Mouse (Mus musculus) limb, embryonic 14.5 days (tissue): ENCODE results near the gene Serpind1. TPM values are rescaled to one million over a fixed set of nuclear protein-coding genes. Genes with fewer than 3 reads are reported as not detected.
A peak's percentile ranks its signal among the peaks of the same experiment; 100 is the strongest.

Experiments used
- ATAC-seq: fragments of 200-750 bp; cut with Nextera tagmentation; 2 replicates; pipeline ENCODE4 v1.8.0; 2017; ENCODE audit warnings: low read depth, moderate number of reproducible peaks, moderate TSS enrichment; ENCODE audit not compliant: low FRiP score
- DNase-seq: peaks from one replicate; pipeline ENCODE4 v3.0.0-alpha.2; 2015; ENCODE audit warnings: low spot score
- H3K27ac ChIP-seq: fragments of 300-500 bp; sonication (generic); replicated peaks from 2 replicates; pipeline ENCODE4 v1.5.1; 2014; ENCODE audit warnings: low read depth, mild to moderate bottlenecking, low read length, moderate library complexity, mixed read lengths
- H3K27me3 ChIP-seq: fragments of 300-500 bp; sonication (generic); 2 replicates; pipeline ENCODE4 v1.6.1; 2014; ENCODE audit warnings: low read length, mixed read lengths; ENCODE audit not compliant: control insufficient read depth, insufficient read depth
- H3K36me3 ChIP-seq: fragments of 300-500 bp; sonication (generic); 2 replicates; pipeline ENCODE4 v1.6.1; 2014; ENCODE audit warnings: mild to moderate bottlenecking, low read length, moderate library complexity, mixed read lengths; ENCODE audit not compliant: control insufficient read depth, insufficient read depth
- H3K4me1 ChIP-seq: fragments of 300-500 bp; sonication (generic); 2 replicates; pipeline ENCODE4 v1.6.1; 2014; ENCODE audit warnings: antibody characterized with exemption, low read length, mixed read lengths; ENCODE audit not compliant: control insufficient read depth, insufficient read depth
- H3K4me2 ChIP-seq: fragments of 300-500 bp; sonication (generic); replicated peaks from 2 replicates; pipeline ENCODE4 v1.6.1; 2014; ENCODE audit warnings: low read depth, mild to moderate bottlenecking, low read length, moderate library complexity; ENCODE audit not compliant: severe bottlenecking
- H3K4me3 ChIP-seq: fragments of 300-500 bp; sonication (generic); replicated peaks from 2 replicates; pipeline ENCODE4 v1.5.1; 2014; ENCODE audit warnings: low read length
- H3K9ac ChIP-seq: fragments of 300-500 bp; sonication (generic); 2 replicates; pipeline ENCODE4 v1.6.1; 2014; ENCODE audit warnings: mild to moderate bottlenecking, low read depth, low read length, moderate library complexity; ENCODE audit not compliant: severe bottlenecking
- H3K9me3 ChIP-seq: fragments of 300-500 bp; sonication (generic); 2 replicates; pipeline ENCODE4 v1.6.1; 2016; ENCODE audit warnings: low read length; ENCODE audit not compliant: control insufficient read depth
- POLR2A ChIP-seq: fragments of 200-500 bp; IDR thresholded peaks from 2 replicates; pipeline ENCODE4 v1.8.0; 2012; ENCODE audit warnings: inconsistent platforms, mild to moderate bottlenecking, moderate library complexity, borderline replicate concordance; ENCODE audit not compliant: insufficient read depth, insufficient read length; ENCODE audit errors: extremely low read depth
- WGBS: fragments of 180-500 bp; shearing (Covaris S2); extraction: QIAGEN DNeasy Blood & Tissue Kit; methylation state at CpG from one replicate; pipeline ENCODE4 v1.1.7; 2014; 5-methylcytosine and 5-hydroxymethylcytosine counted together
- polyA plus RNA-seq, 2 experiments: library from polyadenylated mRNA; depleted of rRNA in 1 of 2; stranded (reverse) in 1 of 2; unstranded in 1 of 2; fragments of >200 nt; fragmentation: Nextera tagmentation in 1 of 2; extraction: Ambion mirVana in 1 of 2; gene quantifications; 2 replicates each; pipeline versions ENCODE4 v1.2.1 to v1.2.3; 2012 to 2014

Gene Serpind1
- 0.43 and 0.51 TPM in 2 replicates for polyA plus RNA-seq (2012; rRNA removed)
- polyA plus RNA-seq (2014; fragmentation: Nextera tagmentation; extraction: Ambion mirVana), result 0.44 and 0.77 TPM in 2 replicates

- WGBS, result 81% methylated on average over 2 of the region's 2 CpGs
- Histone ChIP-seq H3K27me3 (no peaks in the 10 kb centered on the region), H3K4me3 (no peak within 1 kb of the TSS), H3K4me2 (no peak within 1 kb of the TSS), H3K9ac (no peak within 1 kb of the TSS), H3K4me1 (no peaks in the 10 kb centered on the region), H3K27ac (no peak within 1 kb of the TSS), H3K9me3 (no peaks in the 10 kb centered on the region), H3K36me3 (peaks cover 7% of the 10 kb centered on the region; the same call in 1 of the 2 replicates)
- TF ChIP-seq POLR2A, result no peak
- ATAC-seq, result no peak
- no peak for DNase-seq
These were observed at the start of gene Serpind1 for GRCm38 (mm10) chr16:17331116-17331515. Serpind1 (plus strand) TSS chr16:17331371.

- no peak overlapping the region for H3K4me3 ChIP-seq
- H3K4me1 ChIP-seq, result no peaks in the 10 kb centered on the region
- no peaks in the 10 kb centered on the region for H3K9me3 ChIP-seq
- no peak overlapping the region for H3K27ac ChIP-seq
- no peak overlapping the region for H3K9ac ChIP-seq
- no peak for DNase-seq
- ATAC-seq, result no peak
- TF ChIP-seq POLR2A, result no peak
- peaks cover 69% of the 10 kb centered on the region for H3K36me3 ChIP-seq
- H3K4me2 ChIP-seq, result no peak overlapping the region
- peaks cover 7% of the 10 kb centered on the region for H3K27me3 ChIP-seq
- 87% methylated on average over 6 of the region's 6 CpGs for WGBS
These were observed 48.0 kb upstream of the Serpind1 start for GRCm38 (mm10) chr16:17283151-17283550.

- H3K4me1 ChIP-seq, result no peaks in the 10 kb centered on the region
- H3K9ac ChIP-seq, result no peak overlapping the region
- H3K27ac ChIP-seq, result no peak overlapping the region
- 83% methylated on average over 2 of the region's 2 CpGs for WGBS
- no peaks in the 10 kb centered on the region for H3K27me3 ChIP-seq
- DNase-seq (no peak), ATAC-seq (no peak)
- H3K36me3 ChIP-seq, result peaks cover 61% of the 10 kb centered on the region
- no peak overlapping the region for H3K4me2 ChIP-seq
- no peaks in the 10 kb centered on the region for H3K9me3 ChIP-seq
- H3K4me3 ChIP-seq, result no peak overlapping the region
- TF ChIP-seq POLR2A, result no peak
These were observed 44.1 kb upstream of the Serpind1 start for GRCm38 (mm10) chr16:17287103-17287502.

- Histone ChIP-seq H3K4me3 (no peak overlapping the region), H3K4me1 (no peaks in the 10 kb centered on the region), H3K36me3 (peaks cover 61% of the 10 kb centered on the region), H3K27ac (no peak overlapping the region), H3K27me3 (no peaks in the 10 kb centered on the region), H3K4me2 (no peak overlapping the region), H3K9ac (no peak overlapping the region), H3K9me3 (no peaks in the 10 kb centered on the region)
- no peak for TF ChIP-seq POLR2A
- 89% methylated on average over 2 of the region's 2 CpGs for WGBS
- DNase-seq (no peak), ATAC-seq (no peak)
These were observed 40.2 kb upstream of the Serpind1 start for GRCm38 (mm10) chr16:17291016-17291415.

- TF ChIP-seq POLR2A, result no peak
- H3K27ac ChIP-seq, result no peak overlapping the region
- peaks cover 71% of the 10 kb centered on the region for H3K36me3 ChIP-seq
- no peaks in the 10 kb centered on the region for H3K9me3 ChIP-seq
- no peaks in the 10 kb centered on the region for H3K27me3 ChIP-seq
- ATAC-seq (no peak), DNase-seq (peak; percentile 48)
- WGBS, result 2% methylated on average over 2 of the region's 2 CpGs
- H3K9ac ChIP-seq, result no peak overlapping the region
- no peak overlapping the region for H3K4me2 ChIP-seq
- no peaks in the 10 kb centered on the region for H3K4me1 ChIP-seq
- H3K4me3 ChIP-seq, result no peak overlapping the region
These were observed 38.4 kb upstream of the Serpind1 start for GRCm38 (mm10) chr16:17292751-17293150.

GRCm38 (mm10) chr16:17300818-17301217 lies 30.4 kb upstream of the Serpind1 start:
- TF ChIP-seq POLR2A, result no peak
- no peak overlapping the region for H3K4me3 ChIP-seq
- no peak overlapping the region for H3K9ac ChIP-seq
- no peaks in the 10 kb centered on the region for H3K4me1 ChIP-seq
- no peaks in the 10 kb centered on the region for H3K27me3 ChIP-seq
- no peaks in the 10 kb centered on the region for H3K9me3 ChIP-seq
- H3K36me3 ChIP-seq, result peaks cover 73% of the 10 kb centered on the region
- ATAC-seq (no peak), DNase-seq (no peak)
- H3K4me2 ChIP-seq, result no peak overlapping the region
- no peak overlapping the region for H3K27ac ChIP-seq
- WGBS, result 90% methylated on average over 3 of the region's 3 CpGs
